Mouse (Mus musculus) midbrain, embryonic 11.5 days (tissue): ENCODE measurements around the gene Agtr1a. TPM values are rescaled to one million over a fixed set of nuclear protein-coding genes. Genes with fewer than 3 reads are reported as not detected.

Experiments used
- ATAC-seq: fragments of 200-750 bp; cut with Nextera tagmentation; 2 replicates; pipeline ENCODE4 v1.8.0; 2017; ENCODE audit warnings: moderate TSS enrichment, moderate library complexity; ENCODE audit not compliant: low FRiP score
- DNase-seq: peaks from one replicate; pipeline ENCODE4 v3.0.0; 2015; ENCODE audit warnings: low spot score; ENCODE audit errors: missing footprints
- H3K27ac ChIP-seq: fragments of 300-500 bp; sonication (generic); 2 replicates; pipeline ENCODE4 v1.5.1; 2014; ENCODE audit warnings: low read depth, low read length
- H3K27me3 ChIP-seq: fragments of 300-500 bp; sonication (generic); 2 replicates; pipeline ENCODE4 v1.6.1; 2014; ENCODE audit warnings: mild to moderate bottlenecking, low read length, moderate library complexity, mixed read lengths; ENCODE audit not compliant: control insufficient read depth, insufficient read depth
- H3K36me3 ChIP-seq: fragments of 300-500 bp; sonication (generic); 2 replicates; pipeline ENCODE4 v1.6.1; 2014; ENCODE audit warnings: mild to moderate bottlenecking, low read length, moderate library complexity, mixed read lengths; ENCODE audit not compliant: control insufficient read depth, insufficient read depth
- H3K4me1 ChIP-seq: fragments of 300-500 bp; sonication (generic); 2 replicates; pipeline ENCODE4 v1.6.1; 2014; ENCODE audit warnings: low read length; ENCODE audit not compliant: control insufficient read depth, insufficient read depth
- H3K4me2 ChIP-seq: fragments of 300-500 bp; sonication (generic); 2 replicates; pipeline ENCODE4 v1.6.1; 2014; ENCODE audit warnings: mild to moderate bottlenecking, moderate library complexity
- H3K4me3 ChIP-seq: fragments of 300-500 bp; sonication (generic); 2 replicates; pipeline ENCODE4 v1.5.1; 2014; ENCODE audit warnings: low read depth, low read length
- H3K9ac ChIP-seq: fragments of 300-500 bp; sonication (generic); 2 replicates; pipeline ENCODE4 v1.6.1; 2014; ENCODE audit warnings: low read length
- H3K9me3 ChIP-seq: fragments of 300-500 bp; sonication (generic); 2 replicates; pipeline ENCODE4 v1.6.1; 2016; ENCODE audit warnings: low read length; ENCODE audit not compliant: control insufficient read depth
- WGBS: fragments of 180-500 bp; shearing (Covaris S2); extraction: QIAGEN DNeasy Blood & Tissue Kit; methylation state at CpG from one replicate; pipeline ENCODE4 v1.1.7; 2014; 5-methylcytosine and 5-hydroxymethylcytosine counted together
- polyA plus RNA-seq: library from polyadenylated mRNA; unstranded; fragments of >200 nt; fragmentation: Nextera tagmentation; extraction: Ambion mirVana; gene quantifications from 2 replicates; pipeline ENCODE4 v1.2.1, GENCODE M21; 2014

The Agtr1a gene
- polyA plus RNA-seq, 1 experiment from 2014 or later = 1.3 TPM

GRCm38 (mm10) chr13:30338576-30338975 is 2.3 kb downstream of the Agtr1a start:
- no peak for DNase-seq
- no peak for ATAC-seq
- Histone ChIP-seq H3K36me3 (no peaks in the 10 kb centered on the region), H3K4me3 (no peak overlapping the region), H3K9me3 (no peaks in the 10 kb centered on the region), H3K27ac (no peak overlapping the region), H3K4me2 (no peak overlapping the region), H3K4me1 (no peaks in the 10 kb centered on the region), H3K9ac (no peak overlapping the region), H3K27me3 (no peaks in the 10 kb centered on the region)
- 91% methylated on average over 5 of the region's 5 CpGs for WGBS

- H3K9me3 ChIP-seq = no peaks in the 10 kb centered on the region
- H3K27me3 ChIP-seq = no peaks in the 10 kb centered on the region
- H3K27ac ChIP-seq = no peak overlapping the region
- DNase-seq = no peak
- no peaks in the 10 kb centered on the region for H3K36me3 ChIP-seq
- ATAC-seq = no peak
- WGBS = 89% methylated on average over 8 of the region's 8 CpGs
- no peaks in the 10 kb centered on the region for H3K4me1 ChIP-seq
- H3K4me3 ChIP-seq = no peak overlapping the region
- no peak overlapping the region for H3K9ac ChIP-seq
- H3K4me2 ChIP-seq = no peak overlapping the region
Observed at GRCm38 (mm10) chr13:30339927-30340326, 3.7 kb downstream of the Agtr1a start.

GRCm38 (mm10) chr13:30341987-30342898 is 6.0 kb downstream of the Agtr1a start:
- Histone ChIP-seq H3K27ac (no peak overlapping the region), H3K4me3 (no peak overlapping the region), H3K9me3 (no peaks in the 10 kb centered on the region), H3K4me1 (no peaks in the 10 kb centered on the region), H3K9ac (no peak overlapping the region), H3K4me2 (no peak overlapping the region), H3K36me3 (no peaks in the 10 kb centered on the region), H3K27me3 (no peaks in the 10 kb centered on the region)
- DNase-seq = no peak
- 89% methylated on average over 19 of the region's 19 CpGs for WGBS
- no peak for ATAC-seq

- H3K9me3 ChIP-seq = no peaks in the 10 kb centered on the region
- no peak overlapping the region for H3K4me2 ChIP-seq
- no peaks in the 10 kb centered on the region for H3K36me3 ChIP-seq
- ATAC-seq (no peak), DNase-seq (no peak)
- no peaks in the 10 kb centered on the region for H3K27me3 ChIP-seq
- H3K4me1 ChIP-seq = no peaks in the 10 kb centered on the region
- H3K9ac ChIP-seq = no peak overlapping the region
- H3K4me3 ChIP-seq = no peak overlapping the region
- H3K27ac ChIP-seq = no peak overlapping the region
- WGBS = 90% methylated on average over 11 of the region's 11 CpGs
Observed at GRCm38 (mm10) chr13:30345427-30345913, 9.2 kb downstream of the Agtr1a start.

- H3K4me2 ChIP-seq = no peak overlapping the region
Observed at GRCm38 (mm10) chr13:30346881-30347280, 10.6 kb downstream of the Agtr1a start.

GRCm38 (mm10) chr13:30348306-30348705 is 12.1 kb downstream of the Agtr1a start:
- no peak overlapping the region for H3K4me3 ChIP-seq
- no peak overlapping the region for H3K27ac ChIP-seq
- H3K36me3 ChIP-seq = no peaks in the 10 kb centered on the region
- no peak overlapping the region for H3K9ac ChIP-seq
- no peaks in the 10 kb centered on the region for H3K4me1 ChIP-seq
- DNase-seq (no peak), ATAC-seq (no peak)
- H3K4me2 ChIP-seq = no peak overlapping the region
- no peaks in the 10 kb centered on the region for H3K27me3 ChIP-seq
- H3K9me3 ChIP-seq = no peaks in the 10 kb centered on the region

More at GRCm38 (mm10) chr13:30346881-30347280, 10.6 kb downstream of the Agtr1a start:
- Histone ChIP-seq H3K4me1 (no peaks in the 10 kb centered on the region), H3K27me3 (no peaks in the 10 kb centered on the region), H3K4me3 (no peak overlapping the region), H3K9me3 (no peaks in the 10 kb centered on the region), H3K9ac (no peak overlapping the region), H3K27ac (no peak overlapping the region), H3K36me3 (no peaks in the 10 kb centered on the region)
- 85% methylated on average over 4 of the region's 4 CpGs for WGBS
- ATAC-seq (no peak), DNase-seq (no peak)

- ATAC-seq (no peak), DNase-seq (no peak)
- H3K9me3 ChIP-seq = no peaks in the 10 kb centered on the region
- no peaks in the 10 kb centered on the region for H3K27me3 ChIP-seq
- no peak overlapping the region for H3K9ac ChIP-seq
- H3K4me3 ChIP-seq = no peak overlapping the region
- 47% methylated on average over 13 of the region's 13 CpGs for WGBS
- H3K27ac ChIP-seq = no peak overlapping the region
- H3K36me3 ChIP-seq = no peaks in the 10 kb centered on the region
- no peaks in the 10 kb centered on the region for H3K4me1 ChIP-seq
- no peak overlapping the region for H3K4me2 ChIP-seq
Observed at GRCm38 (mm10) chr13:30351966-30352365, 15.7 kb downstream of the Agtr1a start.

- ATAC-seq = no peak
- 92% methylated on average over 6 of the region's 6 CpGs for WGBS
- H3K9me3 ChIP-seq = no peaks in the 10 kb centered on the region
Observed at GRCm38 (mm10) chr13:30354991-30355580, 18.8 kb downstream of the Agtr1a start.

GRCm38 (mm10) chr13:30355979-30356378 is 19.7 kb downstream of the Agtr1a start:
- Histone ChIP-seq H3K27me3 (no peaks in the 10 kb centered on the region), H3K36me3 (no peaks in the 10 kb centered on the region), H3K4me1 (no peaks in the 10 kb centered on the region), H3K4me2 (no peak overlapping the region), H3K4me3 (no peak overlapping the region), H3K9me3 (no peaks in the 10 kb centered on the region), H3K27ac (no peak overlapping the region), H3K9ac (no peak overlapping the region)
- 91% methylated on average over 2 of the region's 2 CpGs for WGBS
- no peak for DNase-seq
- ATAC-seq = no peak

More at GRCm38 (mm10) chr13:30354991-30355580, 18.8 kb downstream of the Agtr1a start:
- DNase-seq = no peak
- H3K4me1 ChIP-seq = no peaks in the 10 kb centered on the region
- no peak overlapping the region for H3K27ac ChIP-seq
- no peaks in the 10 kb centered on the region for H3K36me3 ChIP-seq
- no peak overlapping the region for H3K9ac ChIP-seq
- H3K27me3 ChIP-seq = no peaks in the 10 kb centered on the region
- no peak overlapping the region for H3K4me3 ChIP-seq
- H3K4me2 ChIP-seq = no peak overlapping the region
